Mouse (Mus musculus) intestine, postnatal 0 days (tissue): ENCODE data around the gene Atp2b2. TPM values are rescaled to one million over a fixed set of nuclear protein-coding genes. Genes with fewer than 3 reads are reported as not detected.

Experiments
- ATAC-seq: fragments of 200-750 bp; cut with Nextera tagmentation; 2 replicates; pipeline ENCODE4 v1.8.0; 2017; ENCODE audit warnings: mild to moderate bottlenecking, moderate TSS enrichment, moderate library complexity
- H3K27ac ChIP-seq: fragments of 300-500 bp; sonication (generic); 2 replicates; pipeline ENCODE4 v1.5.1; 2014; ENCODE audit warnings: mild to moderate bottlenecking, low read depth, low read length, moderate library complexity
- H3K27me3 ChIP-seq: fragments of 300-500 bp; sonication (generic); replicated peaks from 2 replicates; pipeline ENCODE4 v1.6.1; 2014; ENCODE audit warnings: low read length, mixed read lengths; ENCODE audit not compliant: control insufficient read depth, insufficient read depth
- H3K36me3 ChIP-seq: fragments of 300-500 bp; sonication (generic); 2 replicates; pipeline ENCODE4 v1.6.1; 2014; ENCODE audit warnings: mild to moderate bottlenecking, moderate library complexity; ENCODE audit not compliant: control insufficient read depth, insufficient read depth
- H3K4me1 ChIP-seq: fragments of 300-500 bp; sonication (generic); replicated peaks from 2 replicates; pipeline ENCODE4 v1.6.1; 2014; ENCODE audit warnings: antibody characterized with exemption, low read length, mixed read lengths; ENCODE audit not compliant: control insufficient read depth, insufficient read depth
- H3K4me2 ChIP-seq: fragments of 300-500 bp; sonication (generic); replicated peaks from 2 replicates; pipeline ENCODE4 v1.6.1; 2014; ENCODE audit warnings: low read depth, mild to moderate bottlenecking, moderate library complexity
- H3K4me3 ChIP-seq: fragments of 300-500 bp; sonication (generic); 2 replicates; pipeline ENCODE4 v1.5.1; 2014; ENCODE audit warnings: low read depth, low read length
- H3K9ac ChIP-seq: fragments of 300-500 bp; sonication (generic); 2 replicates; pipeline ENCODE4 v1.6.1; 2014; ENCODE audit warnings: mild to moderate bottlenecking, low read depth, low read length
- H3K9me3 ChIP-seq: fragments of 300-500 bp; sonication (generic); 2 replicates; pipeline ENCODE4 v1.6.1; 2016; ENCODE audit warnings: mixed run types; ENCODE audit not compliant: control insufficient read depth
- CTCF ChIP-seq: sonication (generic); IDR thresholded peaks from 2 replicates; pipeline ENCODE4 v1.5.1; 2016; ENCODE audit warnings: low read depth, mild to moderate bottlenecking, control low read depth, antibody characterized with exemption, moderate library complexity
- WGBS: fragments of 180-500 bp; shearing (Covaris S2); extraction: QIAGEN DNeasy Blood & Tissue Kit; methylation state at CpG from one replicate; pipeline ENCODE4 v1.1.7; 2014; 5-methylcytosine and 5-hydroxymethylcytosine counted together
- polyA plus RNA-seq: library from polyadenylated mRNA; unstranded; fragments of >200 nt; fragmentation: Nextera tagmentation; extraction: Ambion mirVana; gene quantifications from 2 replicates; pipeline ENCODE4 v1.2.1, GENCODE M21; 2015

Atp2b2 gene
- polyA plus RNA-seq, 1 experiment from 2014 or later, result 0.48 TPM

DNA sequence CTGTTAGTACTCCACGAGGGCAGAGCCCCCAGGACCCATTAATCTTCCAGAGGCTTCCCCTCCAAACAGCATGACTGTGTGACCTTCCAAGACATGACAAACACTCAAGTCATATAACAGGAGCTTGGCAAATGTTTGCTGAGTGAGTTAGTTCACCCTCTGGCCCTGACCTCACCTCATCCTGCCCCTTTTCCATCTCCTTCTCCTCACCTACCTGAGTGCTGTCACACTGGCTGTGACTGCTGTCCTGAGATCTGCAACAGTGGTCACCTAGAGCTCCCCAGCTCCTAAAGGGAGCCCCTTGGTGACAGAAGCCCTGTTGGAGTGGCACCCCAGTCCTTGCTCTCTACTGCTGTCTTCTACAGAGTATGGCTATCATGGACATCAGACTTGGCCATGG is 31.8 kb upstream of the Atp2b2 start:
- Histone ChIP-seq H3K4me2 (no peak overlapping the region), H3K4me3 (no peak overlapping the region), H3K36me3 (no peaks in the 10 kb centered on the region), H3K4me1 (no peaks in the 10 kb centered on the region), H3K27me3 (no peaks in the 10 kb centered on the region), H3K9me3 (no peaks in the 10 kb centered on the region), H3K27ac (no peak overlapping the region), H3K9ac (no peak overlapping the region)
- WGBS, result 6% methylated on average over 1 of the region's 1 CpGs
- TF ChIP-seq CTCF, result no peak
- ATAC-seq, result no peak

DNA sequence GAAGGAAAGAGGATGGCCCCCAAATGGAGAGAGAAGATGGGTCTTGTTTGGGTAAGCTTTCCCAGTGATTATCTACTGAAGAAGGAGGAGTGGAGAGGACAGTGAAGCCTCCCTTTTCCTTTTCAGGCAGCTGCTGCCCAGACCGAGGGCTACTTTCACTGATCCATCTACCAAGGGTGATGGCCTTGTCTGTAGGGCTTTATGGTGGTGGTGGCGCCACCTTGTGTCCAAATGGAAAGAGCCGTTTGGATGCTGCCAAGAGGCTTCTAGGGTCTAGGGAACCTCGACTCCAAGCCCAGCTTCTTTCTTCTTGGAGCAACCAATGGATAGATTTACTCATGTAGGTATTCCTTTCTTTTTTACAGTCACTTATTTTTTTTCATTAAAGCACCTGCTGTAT is 29.2 kb upstream of the Atp2b2 start:
- Histone ChIP-seq H3K4me3 (no peak overlapping the region), H3K9ac (no peak overlapping the region), H3K27me3 (no peaks in the 10 kb centered on the region), H3K27ac (no peak overlapping the region), H3K36me3 (no peaks in the 10 kb centered on the region), H3K9me3 (no peaks in the 10 kb centered on the region), H3K4me1 (no peaks in the 10 kb centered on the region), H3K4me2 (no peak overlapping the region)
- TF ChIP-seq CTCF, result peak; percentile 81
- ATAC-seq, result no peak
- WGBS, result 6% methylated on average over 4 of the region's 4 CpGs

- no peak for TF ChIP-seq CTCF
- Histone ChIP-seq H3K27ac (no peak overlapping the region), H3K9ac (no peak overlapping the region), H3K4me2 (no peak overlapping the region), H3K36me3 (no peaks in the 10 kb centered on the region), H3K4me3 (no peak overlapping the region), H3K4me1 (no peaks in the 10 kb centered on the region), H3K9me3 (no peaks in the 10 kb centered on the region), H3K27me3 (no peaks in the 10 kb centered on the region)
- WGBS, result 96% methylated on average over 2 of the region's 2 CpGs
- ATAC-seq, result no peak
Observed at GRCm38 (mm10) chr6:114063100-114063499, 20.7 kb upstream of the Atp2b2 start.

DNA sequence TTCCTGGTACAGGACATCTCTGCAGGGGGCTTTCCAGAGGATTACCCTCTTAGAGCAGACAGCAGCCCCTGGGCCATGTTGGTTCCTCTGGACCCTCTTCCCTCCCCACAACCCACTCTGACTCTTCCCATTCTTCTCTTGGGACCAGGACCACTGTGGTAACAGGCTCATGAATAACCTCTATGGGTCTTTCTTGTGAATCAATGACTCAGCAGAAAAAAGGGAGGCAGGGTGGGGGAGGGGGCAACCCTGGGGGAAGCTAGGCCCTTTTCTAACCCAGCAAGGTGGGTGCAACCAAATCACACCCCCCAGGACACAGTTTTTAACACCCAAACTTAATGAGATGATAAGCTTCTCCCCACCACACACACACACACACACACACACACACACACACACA is 20.3 kb upstream of the Atp2b2 start:
- no peaks in the 10 kb centered on the region for H3K27me3 ChIP-seq
- no peak for ATAC-seq
- no peak overlapping the region for H3K4me2 ChIP-seq
- TF ChIP-seq CTCF, result no peak
- no peaks in the 10 kb centered on the region for H3K9me3 ChIP-seq
- H3K9ac ChIP-seq, result no peak overlapping the region
- no peak overlapping the region for H3K4me3 ChIP-seq
- H3K4me1 ChIP-seq, result no peaks in the 10 kb centered on the region
- H3K27ac ChIP-seq, result no peak overlapping the region
- H3K36me3 ChIP-seq, result no peaks in the 10 kb centered on the region

DNA sequence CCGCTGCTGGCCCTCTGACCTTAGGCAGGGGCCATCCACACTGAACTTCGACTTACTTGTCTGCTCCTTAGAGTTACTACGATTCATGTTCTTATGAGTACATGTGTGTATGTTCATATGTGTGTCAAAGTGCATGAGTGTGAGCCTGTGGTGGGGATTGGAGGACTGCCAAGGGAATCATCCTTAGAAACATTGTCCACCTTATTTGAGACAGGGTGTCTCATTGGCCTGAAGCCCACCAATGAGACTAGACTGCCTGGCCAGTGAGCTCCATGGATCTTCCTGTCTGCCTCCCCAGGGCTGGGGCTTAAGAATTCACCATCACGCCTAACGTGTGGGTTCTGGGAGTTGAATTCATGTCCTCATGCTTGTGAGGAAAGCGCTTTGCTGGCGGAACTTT is 16.8 kb upstream of the Atp2b2 start:
- H3K4me2 ChIP-seq, result no peak overlapping the region
- H3K9me3 ChIP-seq, result no peaks in the 10 kb centered on the region
- H3K36me3 ChIP-seq, result no peaks in the 10 kb centered on the region
- no peaks in the 10 kb centered on the region for H3K27me3 ChIP-seq
- WGBS, result 80% methylated on average over 7 of the region's 7 CpGs
- TF ChIP-seq CTCF, result no peak
- ATAC-seq, result no peak
- H3K4me1 ChIP-seq, result no peaks in the 10 kb centered on the region
- H3K4me3 ChIP-seq, result no peak overlapping the region
- no peak overlapping the region for H3K9ac ChIP-seq
- no peak overlapping the region for H3K27ac ChIP-seq

DNA sequence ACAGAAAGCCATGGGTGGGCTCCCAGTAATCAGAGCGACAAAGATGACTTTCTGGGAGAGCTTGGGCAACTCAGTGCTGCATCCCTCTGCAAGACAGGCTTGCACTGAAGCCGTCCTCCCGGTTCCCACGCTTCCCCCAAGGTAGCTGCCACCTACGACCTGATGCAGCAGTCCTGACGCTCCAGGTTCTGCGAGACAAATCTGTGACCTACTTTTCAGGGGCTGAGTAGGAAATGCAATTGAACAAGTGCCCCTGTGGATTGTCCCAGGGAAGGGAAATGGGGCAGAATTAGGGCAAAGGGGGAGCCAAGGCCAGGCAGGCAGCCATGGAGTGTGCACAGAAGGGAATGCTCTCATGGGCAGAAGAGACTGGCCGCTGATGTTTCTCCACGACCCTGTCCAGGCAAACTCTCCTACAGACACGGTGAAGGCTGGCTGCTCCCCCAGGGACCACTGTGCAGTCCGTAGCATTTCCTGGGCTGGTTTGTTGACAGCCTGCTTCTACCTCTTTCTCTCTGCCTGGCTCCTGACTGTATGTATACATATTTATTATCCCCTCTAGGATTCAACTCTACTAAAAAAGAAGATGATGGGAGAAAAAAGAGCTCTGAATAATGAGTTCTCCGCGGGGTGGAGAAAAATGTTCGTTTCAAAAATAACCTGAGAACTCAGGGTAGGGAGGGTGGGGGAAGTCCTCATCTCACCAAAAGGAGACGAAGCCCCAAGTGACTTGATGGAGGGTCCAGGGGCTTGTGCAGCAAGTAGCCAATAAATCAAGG is 15.8 kb upstream of the Atp2b2 start:
- H3K9ac ChIP-seq, result no peak overlapping the region
- WGBS, result 57% methylated on average over 15 of the region's 15 CpGs
- no peaks in the 10 kb centered on the region for H3K36me3 ChIP-seq
- H3K4me3 ChIP-seq, result no peak overlapping the region
- ATAC-seq, result no peak
- TF ChIP-seq CTCF, result no peak
- H3K9me3 ChIP-seq, result no peaks in the 10 kb centered on the region
- no peaks in the 10 kb centered on the region for H3K27me3 ChIP-seq
- no peak overlapping the region for H3K4me2 ChIP-seq
- H3K4me1 ChIP-seq, result no peaks in the 10 kb centered on the region
- no peak overlapping the region for H3K27ac ChIP-seq
